Mouse (Mus musculus) forebrain, embryonic 12.5 days (tissue): ENCODE data around the gene Nt5e. TPM values are rescaled to one million over a fixed set of nuclear protein-coding genes. Genes with fewer than 3 reads are reported as not detected.
"Not testable (repeated sequence)": the region's sequence is repeated elsewhere in the genome, so short reads cannot be mapped to it uniquely, and the experiment has no call there.

Source experiments
- ATAC-seq: fragments of 200-750 bp; cut with Nextera tagmentation; 2 replicates; pipeline ENCODE4 v1.8.0; 2017; ENCODE audit warnings: moderate TSS enrichment; ENCODE audit not compliant: low FRiP score
- H3K27ac ChIP-seq: fragments of 300-500 bp; sonication (generic); 2 replicates; pipeline ENCODE4 v1.5.1; 2016; ENCODE audit warnings: mild to moderate bottlenecking
- H3K27me3 ChIP-seq: fragments of 300-500 bp; sonication (generic); 2 replicates; pipeline ENCODE4 v1.6.1; 2016; ENCODE audit warnings: mild to moderate bottlenecking
- H3K36me3 ChIP-seq: fragments of 300-500 bp; sonication (generic); replicated peaks from 2 replicates; pipeline ENCODE4 v1.6.1; 2016; ENCODE audit warnings: mild to moderate bottlenecking
- H3K4me1 ChIP-seq: fragments of 300-500 bp; sonication (generic); 2 replicates; pipeline ENCODE4 v1.6.1; 2016
- H3K4me2 ChIP-seq: fragments of 300-500 bp; sonication (generic); 2 replicates; pipeline ENCODE4 v1.6.1; 2016; ENCODE audit warnings: mild to moderate bottlenecking, moderate library complexity
- H3K4me3 ChIP-seq: fragments of 300-500 bp; sonication (generic); replicated peaks from 2 replicates; pipeline ENCODE4 v1.5.1; 2016; ENCODE audit warnings: mild to moderate bottlenecking
- H3K9ac ChIP-seq: fragments of 300-500 bp; sonication (generic); 2 replicates; pipeline ENCODE4 v1.6.1; 2016; ENCODE audit warnings: mild to moderate bottlenecking
- H3K9me3 ChIP-seq: fragments of 300-500 bp; sonication (generic); 2 replicates; pipeline ENCODE4 v1.6.1; 2016
- WGBS: fragments of 180-500 bp; shearing (Covaris S2); methylation state at CpG from one replicate; pipeline ENCODE4 v1.1.7; 2016; 5-methylcytosine and 5-hydroxymethylcytosine counted together
- polyA plus RNA-seq: library from polyadenylated mRNA; unstranded; fragments of >200 nt; fragmentation: Nextera tagmentation; extraction: Ambion mirVana; gene quantifications from 2 replicates; pipeline ENCODE4 v1.2.1, GENCODE M21; 2016

Gene Nt5e
- polyA plus RNA-seq = 0.60 and 0.78 TPM in 2 replicates

- Histone ChIP-seq H3K9me3 (no peaks in the 10 kb centered on the region), H3K4me3 (peak within 1 kb of the TSS; percentile 50), H3K27me3 (peaks cover 53% of the 10 kb centered on the region), H3K9ac (peak within 1 kb of the TSS; percentile 59), H3K27ac (no peak within 1 kb of the TSS), H3K4me2 (peak within 1 kb of the TSS; percentile 82), H3K36me3 (no peaks in the 10 kb centered on the region), H3K4me1 (peaks cover 11% of the 10 kb centered on the region)
- under 1% methylated on average over 65 of the region's 66 CpGs for WGBS
- ATAC-seq = peak; percentile 92
Measured at GRCm38 (mm10) chr9:88326930-88327901, at the start of gene Nt5e. Gene Nt5e, plus strand, starts transcription at chr9:88327197.

GRCm38 (mm10) chr9:88277588-88277987, 49.4 kb upstream of the Nt5e start:
- WGBS = 86% methylated on average over 4 of the region's 4 CpGs
- H3K4me3 ChIP-seq = no peak overlapping the region

GRCm38 (mm10) chr9:88279728-88280127, 47.3 kb upstream of the Nt5e start:
- H3K27ac ChIP-seq = no peak overlapping the region
- H3K9me3 ChIP-seq = no peaks in the 10 kb centered on the region
- no peak overlapping the region for H3K4me2 ChIP-seq
- 86% methylated on average over 2 of the region's 2 CpGs for WGBS
- no peaks in the 10 kb centered on the region for H3K4me1 ChIP-seq
- ATAC-seq = no peak
- H3K9ac ChIP-seq = no peak overlapping the region
- H3K36me3 ChIP-seq = no peaks in the 10 kb centered on the region
- H3K27me3 ChIP-seq = no peaks in the 10 kb centered on the region
- no peak overlapping the region for H3K4me3 ChIP-seq

More at GRCm38 (mm10) chr9:88277588-88277987, 49.4 kb upstream of the Nt5e start:
- no peak overlapping the region for H3K4me2 ChIP-seq
- H3K27ac ChIP-seq = no peak overlapping the region
- no peaks in the 10 kb centered on the region for H3K9me3 ChIP-seq
- H3K36me3 ChIP-seq = no peaks in the 10 kb centered on the region
- H3K4me1 ChIP-seq = no peaks in the 10 kb centered on the region
- no peak for ATAC-seq
- no peaks in the 10 kb centered on the region for H3K27me3 ChIP-seq
- no peak overlapping the region for H3K9ac ChIP-seq

GRCm38 (mm10) chr9:88289568-88290168, 37.3 kb upstream of the Nt5e start:
- Histone ChIP-seq H3K27me3 (no peaks in the 10 kb centered on the region), H3K36me3 (no peaks in the 10 kb centered on the region), H3K4me2 (no peak overlapping the region), H3K9me3 (no peaks in the 10 kb centered on the region), H3K9ac (no peak overlapping the region), H3K27ac (no peak overlapping the region), H3K4me1 (no peaks in the 10 kb centered on the region), H3K4me3 (no peak overlapping the region)
- no peak for ATAC-seq
- 88% methylated on average over 7 of the region's 7 CpGs for WGBS

- H3K9ac ChIP-seq = no peak overlapping the region
- H3K27me3 ChIP-seq = no peaks in the 10 kb centered on the region
- H3K36me3 ChIP-seq = no peaks in the 10 kb centered on the region
- no peaks in the 10 kb centered on the region for H3K9me3 ChIP-seq
- H3K4me3 ChIP-seq = no peak overlapping the region
- no peak overlapping the region for H3K27ac ChIP-seq
- no peaks in the 10 kb centered on the region for H3K4me1 ChIP-seq
- H3K4me2 ChIP-seq = no peak overlapping the region
- WGBS = 90% methylated on average over 2 of the region's 2 CpGs
- no peak for ATAC-seq
Measured at GRCm38 (mm10) chr9:88292836-88293370, 34.1 kb upstream of the Nt5e start.

GRCm38 (mm10) chr9:88295798-88296197, 31.2 kb upstream of the Nt5e start:
- WGBS = 76% methylated on average over 4 of the region's 4 CpGs
- Histone ChIP-seq H3K4me3 (no peak overlapping the region), H3K36me3 (no peaks in the 10 kb centered on the region), H3K27me3 (no peaks in the 10 kb centered on the region), H3K9ac (no peak overlapping the region), H3K4me1 (no peaks in the 10 kb centered on the region), H3K9me3 (no peaks in the 10 kb centered on the region), H3K27ac (no peak overlapping the region), H3K4me2 (no peak overlapping the region)
- no peak for ATAC-seq

- Histone ChIP-seq H3K4me3 (no peak overlapping the region), H3K27me3 (no peaks in the 10 kb centered on the region), H3K4me1 (no peaks in the 10 kb centered on the region), H3K9me3 (no peaks in the 10 kb centered on the region), H3K4me2 (no peak overlapping the region), H3K27ac (no peak overlapping the region), H3K36me3 (no peaks in the 10 kb centered on the region), H3K9ac (no peak overlapping the region)
- WGBS = 84% methylated on average over 5 of the region's 5 CpGs
- ATAC-seq = no peak
Measured at GRCm38 (mm10) chr9:88296321-88296720, 30.7 kb upstream of the Nt5e start.

- H3K36me3 ChIP-seq, H3K4me2 ChIP-seq, H3K9me3 ChIP-seq, H3K27me3 ChIP-seq, H3K27ac ChIP-seq, H3K4me1 ChIP-seq, H3K9ac ChIP-seq, H3K4me3 ChIP-seq, ATAC-seq: not testable (repeated sequence)
- WGBS = 90% methylated on average over 3 of the region's 3 CpGs
Measured at GRCm38 (mm10) chr9:88297244-88297643, 29.8 kb upstream of the Nt5e start.

- H3K27me3 ChIP-seq = no peaks in the 10 kb centered on the region
- H3K27ac ChIP-seq = no peak overlapping the region
- 86% methylated on average over 8 of the region's 8 CpGs for WGBS
- no peak overlapping the region for H3K4me3 ChIP-seq
- no peak overlapping the region for H3K9ac ChIP-seq
- H3K9me3 ChIP-seq = no peaks in the 10 kb centered on the region
- no peak overlapping the region for H3K4me2 ChIP-seq
- no peaks in the 10 kb centered on the region for H3K4me1 ChIP-seq
- H3K36me3 ChIP-seq = no peaks in the 10 kb centered on the region
- ATAC-seq = no peak
Measured at GRCm38 (mm10) chr9:88297871-88298658, 28.9 kb upstream of the Nt5e start.

- Histone ChIP-seq H3K4me1 (no peaks in the 10 kb centered on the region), H3K4me3 (no peak overlapping the region), H3K9ac (no peak overlapping the region), H3K27me3 (no peaks in the 10 kb centered on the region), H3K27ac (no peak overlapping the region), H3K9me3 (no peaks in the 10 kb centered on the region), H3K36me3 (no peaks in the 10 kb centered on the region), H3K4me2 (no peak overlapping the region)
- no peak for ATAC-seq
- 89% methylated on average over 2 of the region's 2 CpGs for WGBS
Measured at GRCm38 (mm10) chr9:88307019-88307618, 19.9 kb upstream of the Nt5e start.

- Histone ChIP-seq H3K4me1 (no peaks in the 10 kb centered on the region), H3K36me3 (no peaks in the 10 kb centered on the region), H3K9ac (no peak overlapping the region), H3K4me2 (no peak overlapping the region), H3K27me3 (no peaks in the 10 kb centered on the region), H3K9me3 (no peaks in the 10 kb centered on the region), H3K4me3 (no peak overlapping the region), H3K27ac (no peak overlapping the region)
- WGBS = 83% methylated on average over 1 of the region's 1 CpGs
- ATAC-seq = no peak
Measured at GRCm38 (mm10) chr9:88309127-88309526, 17.9 kb upstream of the Nt5e start.

GRCm38 (mm10) chr9:88319226-88319625, 7.8 kb upstream of the Nt5e start:
- Histone ChIP-seq H3K4me3 (no peak overlapping the region), H3K9ac (no peak overlapping the region), H3K4me1 (peaks cover 5% of the 10 kb centered on the region; the same call in 1 of the 2 replicates), H3K4me2 (no peak overlapping the region), H3K27ac (no peak overlapping the region), H3K27me3 (no peaks in the 10 kb centered on the region), H3K36me3 (no peaks in the 10 kb centered on the region), H3K9me3 (no peaks in the 10 kb centered on the region)
- no peak for ATAC-seq
